In the genomic region with DNA sequence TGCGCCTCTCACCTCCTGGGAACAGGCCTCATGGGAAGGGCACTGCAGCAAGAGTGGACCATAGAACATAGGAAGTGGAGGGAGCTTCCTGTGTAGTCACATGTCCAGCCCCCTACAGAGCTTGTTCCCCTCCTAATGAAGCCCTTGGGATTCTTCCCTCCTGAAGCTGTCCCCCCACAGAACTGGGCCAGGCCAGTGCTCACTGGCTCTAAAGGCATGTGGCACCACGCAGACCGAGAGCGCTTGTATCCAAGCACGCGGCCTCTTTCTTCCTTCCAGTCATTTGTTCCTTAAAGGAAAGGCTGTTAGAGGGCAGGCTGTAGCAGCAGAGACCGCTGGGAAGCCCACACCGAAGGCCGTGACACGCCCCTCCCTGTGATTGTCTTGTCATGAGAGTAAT, we compare ENCODE assay signal across 13 mouse cellular contexts. TPM values are rescaled to one million over a fixed set of nuclear protein-coding genes. Genes with fewer than 3 reads are reported as not detected.
DNase-seq lines count a peak whose midpoint lies in the region; ATAC-seq and TF ChIP-seq lines count a peak whose summit lies in the region.
"Had no signal": no experiment of that assay in that cellular context is flagged by ENCODE, and none has a peak within 500 bp of the region (broad histone marks: within the 10 kb centered on the region; RNA-seq: fewer than 3 reads in every experiment).

No protein-coding gene starts in this region.

- H3K9me3 ChIP-seq in heart, embryonic 12.5 days (replicated peaks) = no peaks in the 10 kb centered on the region
- no peaks in the 10 kb centered on the region for H3K9me3 ChIP-seq in liver, postnatal 0 days (ENCODE audit: low read length)
- no peaks in the 10 kb centered on the region for H3K9me3 ChIP-seq in embryonic facial prominence, embryonic 10.5 days

- 81% methylated on average over 10 of the region's 10 CpGs for WGBS in heart, embryonic 12.5 days
- 81% methylated on average over 10 of the region's 10 CpGs for WGBS in liver, postnatal 0 days (ENCODE audit: insufficient replicate concordance)
- 69% methylated on average over 10 of the region's 10 CpGs for WGBS in embryonic facial prominence, embryonic 10.5 days

- TF ChIP-seq CTCF in liver, postnatal 0 days (IDR thresholded peaks at IDR 0.05; ENCODE audit: low read depth) = no peak

- H3K27me3 ChIP-seq in heart, embryonic 12.5 days (replicated peaks) = no peaks in the 10 kb centered on the region
- no peaks in the 10 kb centered on the region for H3K27me3 ChIP-seq in liver, postnatal 0 days (ENCODE audit: insufficient read depth, low read length)
- H3K27me3 ChIP-seq in embryonic facial prominence, embryonic 10.5 days (replicated peaks; ENCODE audit: low read depth, poor library complexity, severe bottlenecking) = no peaks in the 10 kb centered on the region

- H3K4me2 ChIP-seq in heart, embryonic 12.5 days = no peak overlapping the region
- no peak overlapping the region for H3K4me2 ChIP-seq in liver, postnatal 0 days (ENCODE audit: low read depth, low read length)

- DNase-seq in heart, postnatal 25 days (ENCODE audit: low spot score) = no peak
- no peak for DNase-seq in liver, postnatal 0 days
- DNase-seq in liver = no peak
- DNase-seq in embryonic facial prominence, embryonic 10.5 days (ENCODE audit: low spot score) = no peak
- no peak for DNase-seq in cerebellum, adult 11-12 months
- DNase-seq in frontal cortex, postnatal 36 days (ENCODE audit: low spot score in 2 of 2) = no peak
- DNase-seq: cerebellum, adult 11 months; left cerebral cortex, postnatal 4 days; midbrain, embryonic 14.5 days; spleen, adult 18-20 months had no signal

- no peak for TF ChIP-seq EP300 in liver, postnatal 0 days (IDR thresholded peaks at IDR 0.05; ENCODE audit: low read depth)

- ATAC-seq in heart, embryonic 12.5 days (ENCODE audit: insufficient number of reproducible peaks, low FRiP score) = no peak
- no peak for ATAC-seq in liver, postnatal 0 days
- ATAC-seq in megakaryocyte progenitor cell, adult 5-6 weeks (replicated peaks; ENCODE audit: poor library complexity) = 0 out of 2 replicates have a peak, but pooled peaks have one; percentile 16

- peak overlapping the region; percentile 36; the same call in 1 of the 2 replicates for H3K27ac ChIP-seq in heart, embryonic 12.5 days (ENCODE audit: poor library complexity, severe bottlenecking)
- 0 out of 2 replicates have a peak overlapping the region, but pooled peaks have one; percentile 18 for H3K27ac ChIP-seq in liver, postnatal 0 days (ENCODE audit: low read depth)
- peak overlapping the region; percentile 5; the same call in 1 of the 2 replicates for H3K27ac ChIP-seq in embryonic facial prominence, embryonic 10.5 days (replicated peaks)
- H3K27ac ChIP-seq: layer of hippocampus, adult 2 months had no signal

- intact Hi-C loops in heart, postnatal 25 days (cut with DNase I) = no loop called here

- H3K9ac ChIP-seq in heart, embryonic 12.5 days = peak overlapping the region; percentile 38; the same call in 1 of the 2 replicates
- no peak overlapping the region for H3K9ac ChIP-seq in liver, postnatal 0 days (replicated peaks)

- H3K36me3 ChIP-seq in heart, embryonic 12.5 days = no peaks in the 10 kb centered on the region
- H3K36me3 ChIP-seq in liver, postnatal 0 days (replicated peaks; ENCODE audit: insufficient read depth, low read length) = 0 out of 2 replicates have a peak, but pooled peaks cover 2% of the 10 kb centered on the region
- H3K36me3 ChIP-seq in embryonic facial prominence, embryonic 10.5 days (replicated peaks) = peaks cover 34% of the 10 kb centered on the region

- peaks cover 71% of the 10 kb centered on the region for H3K4me1 ChIP-seq in heart, embryonic 12.5 days (replicated peaks)
- H3K4me1 ChIP-seq in liver, postnatal 0 days (ENCODE audit: insufficient read depth) = peaks cover 47% of the 10 kb centered on the region
- H3K4me1 ChIP-seq in embryonic facial prominence, embryonic 10.5 days = peaks cover 72% of the 10 kb centered on the region

- no peak overlapping the region for H3K4me3 ChIP-seq in heart, embryonic 12.5 days
- no peak overlapping the region for H3K4me3 ChIP-seq in liver, postnatal 0 days (ENCODE audit: low read depth, low read length)
- no peak overlapping the region for H3K4me3 ChIP-seq in embryonic facial prominence, embryonic 10.5 days
- H3K4me3 ChIP-seq: layer of hippocampus, adult 2 months had no signal

RNA-seq across cellular contexts. Expression of a gene that starts 26.6 kb away (rescaled TPM):
- polyA plus RNA-seq in heart, embryonic 12.5 days (2016; fragmentation: Nextera tagmentation; extraction: Ambion mirVana) = 5.8 and 7.2 TPM in 2 replicates
- 10 to 100 TPM; 16.2 TPM for total RNA-seq in heart, postnatal 25 days (2021)
- polyA plus RNA-seq in liver, postnatal 0 days (2015; fragmentation: Nextera tagmentation; extraction: Ambion mirVana) = 1.7 TPM in 2 replicates
- 4.8 and 5.1 TPM in 2 replicates for polyA plus RNA-seq in embryonic facial prominence, embryonic 10.5 days (2016; fragmentation: Nextera tagmentation; extraction: Ambion mirVana)
- total RNA-seq in megakaryocyte progenitor cell, adult 5-6 weeks (2015) = 14.1 and 18.1 TPM in 2 replicates
- 8.4 and 8.5 TPM in 2 replicates for total RNA-seq in megakaryocyte progenitor cell, adult 5-6 weeks (2017)

RNA-seq across cellular contexts. Expression of a gene that starts 35.9 kb away (rescaled TPM):
- polyA plus RNA-seq in heart, embryonic 12.5 days (2016; fragmentation: Nextera tagmentation; extraction: Ambion mirVana) = 7.3 and 9.9 TPM in 2 replicates
- 1 to 10 TPM; 5.5 to 6.2 TPM for total RNA-seq in heart, postnatal 25 days (2021)
- polyA plus RNA-seq in liver, postnatal 0 days (2015; fragmentation: Nextera tagmentation; extraction: Ambion mirVana) = 2.8 and 4.0 TPM in 2 replicates
- 14.1 and 14.8 TPM in 2 replicates for polyA plus RNA-seq in embryonic facial prominence, embryonic 10.5 days (2016; fragmentation: Nextera tagmentation; extraction: Ambion mirVana)
- 5.6 and 6.8 TPM in 2 replicates for total RNA-seq in megakaryocyte progenitor cell, adult 5-6 weeks (2015)
- 4.7 and 8.0 TPM in 2 replicates for total RNA-seq in megakaryocyte progenitor cell, adult 5-6 weeks (2017)
